Mouse (Mus musculus): Measurements from ENCODE around the gene Ces3a.
"Not testable (repeated sequence)": the region's sequence is repeated elsewhere in the genome, so short reads cannot be mapped to it uniquely, and the experiment has no call there.

The Ces3a gene

DNA sequence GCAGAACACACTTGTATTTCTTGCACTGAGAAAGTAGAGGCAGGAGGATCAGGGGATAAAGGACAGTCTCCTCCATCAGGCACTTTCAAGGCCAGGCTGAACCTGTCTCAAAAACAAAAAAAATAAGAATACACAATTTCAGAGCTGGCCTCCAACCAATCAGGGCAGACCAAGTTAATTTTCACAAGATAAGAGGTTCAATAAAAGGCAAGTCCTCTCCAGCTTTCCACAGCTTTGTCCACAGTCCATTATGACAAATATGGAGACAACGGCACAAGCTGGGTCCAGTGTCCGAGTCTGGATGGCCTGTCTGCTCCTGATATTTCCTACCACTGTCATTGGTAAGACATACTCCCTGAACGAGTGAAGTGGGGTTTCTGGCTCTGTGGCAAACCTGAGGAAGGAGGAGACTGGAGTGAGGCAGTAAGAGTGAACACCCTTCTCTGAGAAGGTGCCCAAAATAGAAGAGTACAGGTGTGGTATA, at the start of gene Ces3a:
Gene Ces3a, plus strand, starts transcription at position 231 of the 484 bp plus-strand sequence.
- DNase-seq = no peak

DNA sequence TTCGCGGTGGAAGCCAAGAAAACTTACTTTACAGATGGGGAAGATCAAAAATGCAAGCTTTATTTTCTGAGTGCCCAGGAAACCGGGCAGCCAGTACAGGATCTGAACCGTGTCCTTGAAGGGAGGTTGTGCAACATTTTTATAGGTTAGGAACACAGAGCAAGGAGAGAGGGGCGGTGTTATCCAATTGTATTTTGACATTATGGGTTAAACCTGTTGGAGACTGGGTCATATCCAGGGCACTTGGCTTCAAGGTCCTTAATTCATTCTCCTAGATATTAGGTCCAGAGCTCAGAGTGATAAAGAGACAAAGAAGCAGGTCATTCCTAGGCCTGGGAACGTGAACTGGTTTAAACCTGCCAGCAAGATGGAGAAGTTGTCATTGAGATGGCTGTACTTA, 49.2 kb upstream of the Ces3a start:
- no peak for DNase-seq

- no peak for DNase-seq
Measured at GRCm38 (mm10) chr8:105000586-105000985, 47.8 kb upstream of the Ces3a start, which contains the start of gene Ces2h. Gene Ces2h (plus strand): TSS chr8:105000853.

GRCm38 (mm10) chr8:105010000-105010399, 38.4 kb upstream of the Ces3a start:
- DNase-seq = no peak

DNA sequence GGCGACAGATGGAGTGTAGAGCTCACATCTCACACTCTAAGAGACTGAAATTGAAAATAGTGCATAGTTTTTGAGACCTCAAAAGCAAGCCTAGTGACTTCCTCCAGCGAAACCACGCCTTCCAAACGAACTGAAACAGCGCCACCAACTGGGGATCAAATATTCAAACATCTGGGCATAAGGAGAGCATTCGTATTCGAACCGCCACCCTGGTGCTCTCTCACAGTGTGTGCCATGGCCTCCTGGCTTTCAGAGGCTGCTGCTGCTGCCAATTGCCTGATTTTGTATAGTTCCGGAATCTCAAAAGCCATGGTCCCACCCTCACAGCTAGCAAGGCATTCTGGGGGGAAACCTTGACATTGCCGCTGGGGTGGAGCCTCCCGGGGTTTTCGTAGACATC, 37.3 kb upstream of the Ces3a start:
- DNase-seq = no peak

DNA sequence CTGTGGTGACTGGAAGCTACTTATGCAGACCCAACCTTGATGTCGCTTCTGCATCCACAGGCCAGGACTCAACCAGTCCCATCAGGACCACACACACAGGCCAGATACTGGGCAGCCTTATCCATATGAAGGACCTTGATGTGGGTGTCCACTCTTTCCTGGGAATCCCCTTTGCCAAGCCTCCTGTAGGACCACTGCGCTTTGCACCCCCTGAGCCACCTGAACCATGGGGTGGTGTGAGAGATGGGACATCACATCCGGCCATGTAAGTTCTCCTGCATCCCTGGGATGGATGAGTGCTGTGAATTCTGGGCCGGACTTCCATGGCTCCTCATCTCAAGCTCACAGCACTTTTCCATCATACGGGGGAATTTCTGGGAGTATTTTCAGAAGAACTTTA, 34.0 kb upstream of the Ces3a start:
- DNase-seq = no peak

GRCm38 (mm10) chr8:105021954-105022353, 26.4 kb upstream of the Ces3a start:
- no peak for DNase-seq

GRCm38 (mm10) chr8:105023087-105023486, 25.3 kb upstream of the Ces3a start:
- no peak for DNase-seq

DNA sequence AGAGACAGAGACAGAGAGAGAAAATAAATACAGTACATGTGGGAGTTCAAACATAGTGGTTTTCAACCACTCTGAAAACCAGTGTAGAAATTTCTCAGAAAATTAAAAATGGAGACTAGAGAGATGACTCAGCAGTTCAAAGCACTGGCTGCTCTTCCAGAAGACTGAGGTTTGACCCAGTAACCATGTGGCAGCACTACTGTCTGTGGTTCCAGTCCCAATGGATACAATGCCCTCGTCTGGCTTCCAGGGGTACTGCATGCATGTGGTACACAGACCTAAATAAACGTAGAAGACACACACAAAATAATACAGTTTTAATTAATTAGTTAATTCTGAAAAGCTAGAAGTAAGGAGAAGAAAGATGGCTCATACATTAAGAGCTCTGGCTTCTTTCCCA, 23.4 kb upstream of the Ces3a start:
- DNase-seq = no peak

- no peak for DNase-seq
Measured at GRCm38 (mm10) chr8:105043510-105043909, 4.9 kb upstream of the Ces3a start.

DNA sequence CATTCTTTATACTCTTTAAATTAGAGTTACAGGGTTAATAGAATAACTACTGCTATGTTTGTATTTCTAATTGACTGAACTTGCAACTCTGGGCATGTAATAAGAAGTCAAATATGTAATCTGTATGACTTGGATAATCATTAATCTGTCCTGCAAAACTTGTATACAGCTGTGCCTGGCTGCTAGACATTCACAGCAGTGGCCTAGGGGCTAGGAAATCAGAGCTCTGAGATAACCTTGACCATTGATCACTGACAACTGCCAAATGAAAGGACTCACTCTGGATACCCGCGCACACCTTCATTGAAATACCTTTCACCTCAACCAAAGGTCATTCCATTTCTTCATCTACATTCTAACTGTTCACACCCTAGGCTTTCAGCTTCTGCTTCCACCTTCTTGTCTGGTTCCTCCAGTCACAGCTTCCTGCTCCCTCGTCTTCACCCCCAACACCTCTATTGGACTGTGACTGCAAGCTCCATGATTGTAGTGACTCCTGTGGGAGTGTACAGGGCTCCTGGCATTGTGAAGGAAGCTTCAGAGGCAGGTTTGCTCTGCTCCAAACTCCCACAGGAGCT, 2.5 kb upstream of the Ces3a start:
- no peak for DNase-seq

DNA sequence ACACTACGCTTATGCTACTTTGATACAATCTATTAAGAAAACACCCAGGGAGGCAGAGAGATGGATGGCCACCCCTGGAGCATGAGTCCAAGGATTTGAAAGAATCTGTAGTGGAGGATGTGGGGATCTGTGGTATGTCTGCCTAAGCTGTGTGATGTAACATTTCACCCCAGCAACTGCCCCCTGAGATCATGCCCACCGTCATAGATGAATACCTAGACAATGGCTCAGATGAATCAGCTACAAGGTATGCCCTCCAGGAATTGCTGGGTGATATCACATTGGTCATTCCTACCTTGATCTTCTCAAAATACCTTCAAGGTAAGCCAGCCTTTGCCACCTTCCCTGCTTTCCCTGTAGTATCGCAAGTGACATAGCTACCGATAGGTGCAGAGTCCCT, 7.8 kb downstream of the Ces3a start:
- DNase-seq = no peak

DNA sequence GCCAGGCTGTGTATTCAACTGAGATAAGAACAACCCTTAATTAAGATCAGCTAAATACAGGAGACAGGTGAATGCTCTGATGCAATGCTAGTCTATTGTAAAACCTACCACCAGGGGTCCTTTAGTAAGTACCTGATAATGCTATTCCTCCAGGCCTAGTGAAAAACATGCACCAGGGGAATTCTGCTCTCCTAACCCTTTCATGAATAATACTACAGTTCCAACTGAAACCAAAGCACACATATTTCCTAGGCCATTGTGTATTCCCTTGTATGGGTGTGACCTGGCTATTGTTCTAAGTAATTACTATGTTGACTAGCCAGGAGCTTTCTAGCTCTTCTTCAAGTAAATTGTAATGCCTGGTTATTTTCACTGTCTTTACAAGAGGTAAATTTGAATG, 11.7 kb downstream of the Ces3a start:
- DNase-seq = no peak

- peak; percentile 67 for DNase-seq
Measured at GRCm38 (mm10) chr8:105066761-105067160, 18.4 kb downstream of the Ces3a start.

- DNase-seq = not testable (repeated sequence)
Measured at GRCm38 (mm10) chr8:105067905-105068304, 19.5 kb downstream of the Ces3a start.

GRCm38 (mm10) chr8:105068971-105069370, 20.6 kb downstream of the Ces3a start:
- no peak for DNase-seq

GRCm38 (mm10) chr8:105076601-105077000, 28.2 kb downstream of the Ces3a start:
- DNase-seq = no peak

GRCm38 (mm10) chr8:105077071-105077470, 28.7 kb downstream of the Ces3a start:
- DNase-seq = no peak

DNA sequence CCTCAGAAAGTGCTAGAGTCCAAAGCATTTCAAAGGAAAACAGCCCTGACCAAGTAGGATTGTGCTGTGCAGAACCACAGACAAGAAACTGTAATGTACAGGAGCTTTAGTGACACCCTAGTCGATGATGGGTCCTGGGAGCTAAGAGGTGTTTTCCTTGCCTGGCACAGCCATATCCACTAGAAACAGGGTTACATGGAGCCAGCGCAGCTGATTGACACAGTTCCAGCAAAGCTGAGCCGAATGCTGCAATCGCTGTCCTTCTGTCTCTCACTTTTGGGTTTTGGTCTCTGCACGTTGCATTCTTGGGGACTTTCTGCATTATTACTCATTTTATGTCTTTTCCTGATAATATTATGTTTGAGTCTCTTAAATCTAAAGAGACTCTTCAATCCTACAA, 30.2 kb downstream of the Ces3a start:
- DNase-seq = no peak

DNA sequence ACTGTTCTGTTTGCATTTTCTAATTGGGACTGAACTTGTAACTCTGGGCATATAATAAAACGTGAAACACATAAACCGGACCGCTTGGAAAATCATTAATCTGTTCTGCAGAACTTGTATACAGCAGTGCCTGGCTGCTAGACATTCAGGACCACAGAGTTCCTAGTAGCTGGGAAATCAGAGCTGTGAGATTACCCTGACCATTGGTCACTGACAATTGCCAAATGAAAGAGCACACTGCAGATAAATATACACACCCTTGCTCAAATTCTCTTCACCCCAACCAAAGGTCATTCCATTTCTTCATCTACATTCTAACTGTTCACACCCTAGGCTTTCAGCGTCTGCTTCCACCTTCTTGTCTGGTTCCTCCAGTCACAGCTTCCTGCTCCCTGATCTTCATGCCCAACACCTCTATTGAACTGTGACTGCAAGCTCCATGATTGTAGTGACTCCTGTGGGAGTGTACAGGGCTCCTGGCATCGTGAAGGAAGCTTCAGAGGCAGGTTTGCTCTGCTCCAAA, 32.5 kb downstream of the Ces3a start:
- DNase-seq = no peak

DNA sequence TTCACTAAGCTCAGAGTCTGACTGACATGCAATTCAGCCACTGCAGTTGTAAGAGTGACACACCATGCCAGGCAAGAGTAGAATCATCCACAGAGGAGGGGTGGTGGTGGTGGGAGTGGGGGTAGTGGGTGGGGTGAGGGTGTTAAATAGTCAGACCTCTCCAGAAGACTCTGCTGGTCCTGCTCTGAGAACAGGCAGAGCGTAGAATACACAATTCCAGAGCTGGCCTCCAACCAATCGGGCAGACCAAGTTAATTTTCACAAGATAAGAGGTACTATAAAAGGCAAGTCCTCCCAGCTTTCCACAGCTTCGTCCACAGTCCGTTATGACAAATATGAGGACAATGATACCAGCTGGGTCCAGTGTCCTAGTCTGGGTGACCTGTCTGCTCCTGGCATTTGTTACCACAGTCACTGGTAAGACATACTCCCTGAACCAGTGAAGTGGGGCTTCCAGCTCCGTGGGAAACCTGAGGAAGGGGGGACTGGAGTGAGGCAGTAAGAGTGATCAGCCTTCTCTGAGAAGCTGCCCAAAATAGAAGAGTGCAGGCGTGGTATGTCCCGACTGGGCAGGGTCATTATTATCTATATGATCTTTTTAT, 35.1 kb downstream of the Ces3a start, which contains the start of gene Ces3b:
Gene Ces3b, plus strand, starts transcription at position 305 of the 602 bp plus-strand sequence.
- no peak for DNase-seq

DNA sequence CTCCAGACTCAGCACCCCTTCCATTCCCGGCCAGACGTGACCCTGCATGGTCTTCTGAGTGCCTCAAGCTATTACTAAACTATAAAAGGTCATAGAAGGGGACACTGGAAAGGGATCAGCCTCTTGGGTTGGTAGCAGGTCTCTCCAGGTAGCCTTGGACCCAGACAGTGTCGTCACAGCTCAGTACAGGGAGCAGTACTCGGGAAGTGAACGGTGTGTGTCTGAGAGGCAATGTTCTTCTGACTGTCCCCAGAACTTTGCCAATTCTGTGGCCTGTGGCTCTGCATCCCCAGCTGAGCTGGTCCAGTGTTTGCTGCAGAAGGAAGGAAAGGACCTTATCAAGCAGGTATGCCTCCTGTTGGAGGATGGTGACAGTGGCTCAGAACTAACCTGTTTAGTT, 39.8 kb downstream of the Ces3a start:
- not testable (repeated sequence) for DNase-seq

GRCm38 (mm10) chr8:105088581-105088980, 40.2 kb downstream of the Ces3a start:
- DNase-seq = no peak

DNA sequence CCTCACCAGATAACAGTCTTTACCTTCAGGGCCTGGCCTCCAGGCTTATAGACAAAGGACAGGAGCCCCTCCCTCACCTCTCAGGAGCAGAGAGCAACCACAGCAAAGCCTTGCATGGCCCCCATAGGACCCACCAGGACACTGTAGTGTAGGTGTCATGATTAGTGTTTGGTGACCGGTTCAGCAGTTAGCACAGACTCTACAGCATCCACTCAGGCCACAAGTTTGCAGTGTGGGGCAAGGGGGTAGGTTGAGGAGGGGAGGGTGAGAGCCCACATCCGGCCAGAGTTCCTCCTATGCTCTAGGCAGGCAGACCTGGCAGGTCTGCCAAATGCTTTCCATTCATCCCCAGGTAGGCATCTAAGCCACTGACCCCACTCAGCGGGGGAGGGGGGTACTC, 45.6 kb downstream of the Ces3a start:
- no peak for DNase-seq

Measured in embryo, embryonic 11 days (tissue).